ENCODE assay signal across 9 mouse cellular contexts in the genomic region with DNA sequence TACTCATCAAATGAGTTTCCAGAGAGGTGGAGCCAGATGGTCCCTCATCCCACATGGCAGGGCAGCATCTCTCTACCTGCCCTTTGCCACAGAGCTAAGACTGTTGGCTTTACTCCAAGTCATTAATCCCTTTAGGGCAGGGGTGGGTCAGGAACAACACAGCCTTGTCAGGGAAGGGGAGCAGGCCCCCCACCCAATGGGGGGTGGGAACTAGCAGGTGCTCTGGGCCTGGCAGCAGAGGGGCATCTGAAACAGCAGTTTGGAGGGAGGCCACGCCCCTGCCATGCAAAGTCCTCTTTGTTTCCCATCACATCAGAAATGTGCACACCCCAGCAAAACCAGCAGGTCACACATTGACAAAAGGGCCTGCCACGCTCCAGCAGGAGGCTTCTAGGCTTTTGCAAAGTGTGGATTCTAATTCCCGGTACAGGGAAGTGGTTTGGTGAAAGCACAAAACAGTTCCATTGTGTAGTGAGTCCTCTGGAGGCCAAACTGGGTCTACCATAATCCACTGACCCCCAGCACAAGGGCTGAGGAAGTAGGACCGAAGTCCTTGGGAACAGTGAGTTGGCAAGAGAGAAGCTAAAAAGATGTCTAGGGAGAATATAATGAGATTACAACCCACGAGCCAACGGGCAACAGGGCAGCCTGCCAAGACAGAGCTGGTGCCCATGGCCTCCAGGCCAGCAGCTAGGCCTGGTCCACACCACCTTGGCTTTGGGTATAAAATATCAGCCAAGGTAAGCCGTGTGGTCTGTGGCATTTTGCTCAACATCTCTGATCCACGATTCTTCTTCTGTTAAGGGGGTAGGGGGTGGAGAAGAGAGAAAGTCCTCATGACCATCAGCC. TPM values are rescaled to one million over a fixed set of nuclear protein-coding genes. Genes with fewer than 3 reads are reported as not detected.
DNase-seq lines count a peak whose midpoint lies in the region; ATAC-seq and TF ChIP-seq lines count a peak whose summit lies in the region.
"Had no signal": no experiment of that assay in that cellular context is flagged by ENCODE, and none has a peak within 500 bp of the region (broad histone marks: within the 10 kb centered on the region; RNA-seq: fewer than 3 reads in every experiment).

No protein-coding gene starts in this region.

- peaks cover 23% of the 10 kb centered on the region for H3K4me1 ChIP-seq in forebrain, embryonic 12.5 days
- H3K4me1 ChIP-seq in kidney, adult 2 months (ENCODE audit: control insufficient read depth, insufficient read depth, low read length): peaks cover 7% of the 10 kb centered on the region; the same call in 1 of the 2 replicates
- H3K4me1 ChIP-seq in midbrain, embryonic 16.5 days (ENCODE audit: control insufficient read depth, insufficient read depth, low read length): peaks cover 7% of the 10 kb centered on the region
- H3K4me1 ChIP-seq in thymus, adult 2 months (replicated peaks; ENCODE audit: control insufficient read depth, insufficient read depth, low read length): no peaks in the 10 kb centered on the region
- H3K4me1 ChIP-seq in heart, adult 2 months (ENCODE audit: control insufficient read depth, insufficient read depth, low read length): no peaks in the 10 kb centered on the region

- H3K9ac ChIP-seq in forebrain, embryonic 12.5 days: no peak overlapping the region
- no peak overlapping the region for H3K9ac ChIP-seq in midbrain, embryonic 16.5 days (ENCODE audit: low read depth, low read length)
- H3K9ac ChIP-seq in heart, adult 2 months (ENCODE audit: low read depth, low read length): no peak overlapping the region

- no peak for TF ChIP-seq POLR2A in kidney, adult 2 months (IDR thresholded peaks at IDR 0.05; ENCODE audit: low read depth, low read length)
- TF ChIP-seq POLR2A in thymus, adult 2 months (IDR thresholded peaks at IDR 0.05; ENCODE audit: control insufficient read depth, extremely low read depth, insufficient read depth, low read length, poor library complexity): no peak
- no peak for TF ChIP-seq POLR2A in heart, adult 2 months (IDR thresholded peaks at IDR 0.05; ENCODE audit: insufficient read depth, low read depth, low read length)

- H3K27ac ChIP-seq in forebrain, embryonic 12.5 days: peak overlapping the region; percentile 36; the same call in 1 of the 2 replicates
- H3K27ac ChIP-seq in kidney, adult 2 months (ENCODE audit: insufficient read depth, low read depth, low read length): no peak overlapping the region
- H3K27ac ChIP-seq in midbrain, embryonic 16.5 days (ENCODE audit: low read length): no peak overlapping the region
- no peak overlapping the region for H3K27ac ChIP-seq in thymus, adult 2 months (ENCODE audit: control insufficient read depth, insufficient read depth, low read length)
- no peak overlapping the region for H3K27ac ChIP-seq in heart, adult 2 months

- no peaks in the 10 kb centered on the region for H3K79me2 ChIP-seq in heart, adult 2 months (replicated peaks; ENCODE audit: control insufficient read depth, insufficient read depth, low read length)

- H3K4me3 ChIP-seq in forebrain, embryonic 12.5 days (replicated peaks): no peak overlapping the region
- H3K4me3 ChIP-seq in kidney, adult 2 months (ENCODE audit: insufficient read depth, low read depth, low read length): no peak overlapping the region
- no peak overlapping the region for H3K4me3 ChIP-seq in midbrain, embryonic 16.5 days (ENCODE audit: low read depth, low read length)
- H3K4me3 ChIP-seq in thymus, adult 2 months (ENCODE audit: control insufficient read depth, insufficient read depth, low read length): no peak overlapping the region
- no peak overlapping the region for H3K4me3 ChIP-seq in heart, adult 2 months

- TF ChIP-seq EP300 in heart, adult 2 months (IDR thresholded peaks at IDR 0.05; ENCODE audit: insufficient read depth, low read depth, low read length): no peak

- peak; percentile 62 for ATAC-seq in forebrain, embryonic 12.5 days (ENCODE audit: low FRiP score)
- ATAC-seq in midbrain, embryonic 16.5 days: peak; percentile 61

- WGBS in forebrain, embryonic 12.5 days: 44% methylated on average over 8 of the region's 8 CpGs
- WGBS in kidney, adult 2 months: 43% methylated on average over 8 of the region's 8 CpGs
- WGBS in midbrain, embryonic 16.5 days: 32% methylated on average over 8 of the region's 8 CpGs
- WGBS in thymus, adult 2 months: 88% methylated on average over 8 of the region's 8 CpGs
- 68% methylated on average over 8 of the region's 8 CpGs for WGBS in heart, adult 2 months

- no peaks in the 10 kb centered on the region for H3K36me3 ChIP-seq in forebrain, embryonic 12.5 days (replicated peaks)
- no peaks in the 10 kb centered on the region for H3K36me3 ChIP-seq in kidney, adult 2 months (ENCODE audit: control insufficient read depth, insufficient read depth, low read length)
- no peaks in the 10 kb centered on the region for H3K36me3 ChIP-seq in midbrain, embryonic 16.5 days (ENCODE audit: control insufficient read depth, insufficient read depth, low read length)
- H3K36me3 ChIP-seq in thymus, adult 2 months (ENCODE audit: control insufficient read depth, insufficient read depth, low read length): no peaks in the 10 kb centered on the region
- H3K36me3 ChIP-seq in heart, adult 2 months (ENCODE audit: control insufficient read depth, insufficient read depth, low read length): no peaks in the 10 kb centered on the region

- peak; percentile 35 to 40 for DNase-seq in layer of hippocampus, postnatal 10 days (ENCODE audit: low spot score in 2 of 2)
- no peak for DNase-seq in layer of hippocampus, adult 9-10 months (ENCODE audit: low spot score)
- peak; percentile 83 for DNase-seq in kidney, adult 2 months
- no peak for DNase-seq in thymus, postnatal 25 days
- DNase-seq in thymus, adult 2 months: no peak
- no peak for DNase-seq in heart, adult 2 months
- DNase-seq: cerebellum, adult 9-11 months had no signal

- no peaks in the 10 kb centered on the region for H3K27me3 ChIP-seq in forebrain, embryonic 12.5 days
- no peaks in the 10 kb centered on the region for H3K27me3 ChIP-seq in kidney, adult 2 months (replicated peaks; ENCODE audit: control insufficient read depth, insufficient read depth, low read length)
- no peaks in the 10 kb centered on the region for H3K27me3 ChIP-seq in midbrain, embryonic 16.5 days (ENCODE audit: control insufficient read depth, insufficient read depth, low read depth, low read length)
- H3K27me3 ChIP-seq in thymus, adult 2 months (ENCODE audit: control insufficient read depth, insufficient read depth, low read length): no peaks in the 10 kb centered on the region
- no peaks in the 10 kb centered on the region for H3K27me3 ChIP-seq in heart, adult 2 months (ENCODE audit: control insufficient read depth, insufficient read depth, low read length)

- TF ChIP-seq CTCF in kidney, adult 2 months (conservative IDR thresholded peaks at IDR 0.05; ENCODE audit: insufficient read depth, insufficient read length, low read depth, low read length): no peak
- no peak for TF ChIP-seq CTCF in thymus, adult 2 months (IDR thresholded peaks at IDR 0.05; ENCODE audit: borderline replicate concordance, control insufficient read depth, extremely low read depth, insufficient read depth, low read length, poor library complexity)
- no peak for TF ChIP-seq CTCF in heart, adult 2 months (IDR thresholded peaks at IDR 0.05)

- no peak overlapping the region for H3K4me2 ChIP-seq in forebrain, embryonic 12.5 days
- H3K4me2 ChIP-seq in midbrain, embryonic 16.5 days (ENCODE audit: low read length): no peak overlapping the region

- intact Hi-C loops in heart, adult 2 months (cut with DNase I): no loop called here

- H3K9me3 ChIP-seq in forebrain, embryonic 12.5 days: no peaks in the 10 kb centered on the region
- no peaks in the 10 kb centered on the region for H3K9me3 ChIP-seq in midbrain, embryonic 16.5 days (replicated peaks; ENCODE audit: control insufficient read depth, low read length, poor library complexity, severe bottlenecking)

RNA-seq across cellular contexts. Expression of gene Tent5c, which starts 26.7 kb away (rescaled TPM):
- total RNA-seq in layer of hippocampus, postnatal 10 days (2021): 1 to 10 TPM; 3.8 to 4.1 TPM
- 5.6 and 6.2 TPM in 2 replicates for polyA plus RNA-seq in forebrain, embryonic 12.5 days (2016; fragmentation: Nextera tagmentation; extraction: Ambion mirVana)
- 3.8 and 4.2 TPM in 2 replicates for polyA plus RNA-seq in kidney, adult 2 months (2012; rRNA removed)
- polyA plus RNA-seq in midbrain, embryonic 16.5 days (2015; fragmentation: Nextera tagmentation; extraction: Ambion mirVana): 3.7 and 4.8 TPM in 2 replicates
- polyA plus RNA-seq in thymus, adult 2 months (2012; rRNA removed): 5.3 and 5.7 TPM in 2 replicates
- 10 to 100 TPM; 14.9 to 96.7 TPM for total RNA-seq in heart, adult 2 months (2021)
- 3.9 and 20.8 TPM in 2 replicates for polyA plus RNA-seq in heart, adult 2 months (2012; rRNA removed)

Comparison
In these comparisons a context has a peak if more than half of its experiments do, and no peak if none do; other contexts are left out.
1. DNase-seq: peak in layer of hippocampus, postnatal 10 days (2 of 2) and kidney, adult 2 months (single experiment); none in layer of hippocampus, adult 9-10 months (single experiment), thymus, postnatal 25 days (single experiment), thymus, adult 2 months (single experiment) and heart, adult 2 months (0 of 2).